Mouse (Mus musculus) erythroblast, embryonic 14.5 days (primary cell): ENCODE results near the gene Polg2.

Source experiments
- GATA1 ChIP-seq: IDR thresholded peaks from 2 replicates; pipeline ENCODE4 v1.6.1; 2012; ENCODE audit warnings: low read length, inconsistent platforms, mixed read lengths
- TAL1 ChIP-seq: IDR thresholded peaks from 3 replicates; pipeline ENCODE4 v1.6.1; 2012; ENCODE audit warnings: low read length, inconsistent platforms, mixed read lengths

DNA sequence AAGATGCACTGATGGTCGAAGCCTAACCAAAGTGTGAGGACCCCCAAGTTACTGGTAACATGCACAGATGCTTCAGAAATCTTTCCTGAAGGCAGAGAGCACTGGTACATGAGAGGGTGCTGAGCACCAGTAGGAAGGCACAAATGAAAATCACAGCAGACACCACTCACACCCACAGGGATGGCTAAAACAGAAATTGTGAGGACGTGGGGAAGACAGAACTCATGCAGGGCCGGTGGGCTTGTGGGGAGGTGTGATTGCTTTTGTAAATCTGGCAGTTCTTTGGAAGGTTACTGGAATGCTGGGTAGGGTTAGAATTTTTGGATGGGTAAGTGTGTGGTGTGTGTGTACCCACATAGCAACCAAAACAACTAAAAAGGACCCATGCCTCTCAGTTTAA lies 37.8 kb upstream of the Polg2 start:
- no peak for TF ChIP-seq GATA1
- no peak for TF ChIP-seq TAL1
